Mouse (Mus musculus): Measurements from ENCODE around the gene Ankrd6.

The Ankrd6 gene

DNA sequence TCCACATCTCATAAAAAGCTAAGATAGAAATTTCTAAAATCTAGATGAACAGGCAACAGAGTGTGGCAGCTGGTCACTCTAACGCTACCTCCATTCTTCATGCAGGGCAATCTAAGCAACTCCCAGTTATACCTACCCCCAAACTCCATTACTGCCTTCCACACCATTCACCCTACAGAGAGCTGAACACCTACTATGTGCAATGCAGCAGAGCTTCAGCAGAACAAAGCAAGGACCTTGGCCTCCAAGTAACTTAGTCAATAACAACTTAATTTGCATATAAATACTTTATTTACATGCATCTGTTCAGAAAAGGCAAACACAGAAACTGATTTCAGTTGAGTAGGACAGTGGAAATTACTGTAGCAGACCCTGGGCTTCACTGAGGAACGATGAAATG, 44.7 kb downstream of the Ankrd6 start:
- no peak for DNase-seq (ENCODE audit: extremely low read depth, low read depth)

DNA sequence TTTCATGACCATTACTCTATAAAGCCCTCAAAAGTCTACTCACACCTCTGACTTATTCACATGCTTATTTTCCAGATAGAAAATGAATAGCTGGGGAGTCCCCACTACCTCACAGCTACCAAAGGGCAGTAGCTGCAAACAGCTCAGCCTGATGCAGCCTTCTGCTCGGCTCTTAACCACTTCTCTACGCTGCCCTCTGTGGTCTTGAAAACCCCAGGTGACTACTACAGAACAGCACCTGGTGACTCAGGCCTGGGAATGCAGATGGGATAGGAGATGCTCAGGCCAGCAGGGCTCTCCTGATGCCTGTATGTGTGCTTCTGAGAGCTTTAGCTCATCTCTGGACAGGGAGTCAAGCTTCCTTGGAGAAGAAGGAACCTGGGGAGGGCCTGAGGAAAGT, 45.3 kb downstream of the Ankrd6 start:
- DNase-seq (ENCODE audit: extremely low read depth, low read depth), result no peak

DNA sequence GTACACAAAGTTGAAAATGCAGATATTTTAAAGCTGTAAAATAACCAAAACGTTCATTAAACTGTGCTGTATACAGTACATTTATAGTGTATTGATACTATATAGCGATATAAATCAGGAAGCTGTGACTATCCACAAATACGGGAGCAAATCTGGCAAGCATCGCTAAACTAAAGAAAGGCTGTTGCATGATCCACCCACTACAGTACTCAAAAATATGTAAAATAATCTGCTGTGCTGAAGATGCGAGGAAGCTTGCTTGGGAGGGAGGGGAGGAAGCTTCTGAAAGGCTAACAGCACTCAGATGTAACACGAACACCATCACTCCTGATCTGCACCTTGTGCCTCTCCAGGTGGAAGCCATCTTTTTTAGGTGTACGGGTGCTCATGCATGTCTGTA, 46.8 kb downstream of the Ankrd6 start:
- DNase-seq (ENCODE audit: extremely low read depth, low read depth), result no peak

DNA sequence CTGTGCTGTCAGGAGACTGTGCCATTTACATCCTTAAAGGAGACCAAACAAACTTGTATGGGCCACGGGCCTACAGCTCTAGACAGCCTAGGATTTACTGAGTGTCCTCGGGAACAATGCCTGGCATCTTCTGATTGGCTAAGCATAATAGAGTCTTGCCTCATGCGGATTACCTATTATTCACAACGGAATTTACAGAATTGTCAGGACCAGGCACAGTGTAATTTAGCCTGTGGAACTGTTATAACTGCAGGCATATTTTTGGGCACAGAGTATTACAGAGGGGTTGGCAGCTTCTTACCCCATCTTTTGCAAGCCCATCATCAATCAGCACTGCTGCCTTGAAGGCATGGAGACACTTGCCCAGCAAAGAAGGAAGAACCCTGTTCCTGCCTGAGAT, 51.6 kb downstream of the Ankrd6 start:
- DNase-seq (ENCODE audit: extremely low read depth, low read depth), result no peak

DNA sequence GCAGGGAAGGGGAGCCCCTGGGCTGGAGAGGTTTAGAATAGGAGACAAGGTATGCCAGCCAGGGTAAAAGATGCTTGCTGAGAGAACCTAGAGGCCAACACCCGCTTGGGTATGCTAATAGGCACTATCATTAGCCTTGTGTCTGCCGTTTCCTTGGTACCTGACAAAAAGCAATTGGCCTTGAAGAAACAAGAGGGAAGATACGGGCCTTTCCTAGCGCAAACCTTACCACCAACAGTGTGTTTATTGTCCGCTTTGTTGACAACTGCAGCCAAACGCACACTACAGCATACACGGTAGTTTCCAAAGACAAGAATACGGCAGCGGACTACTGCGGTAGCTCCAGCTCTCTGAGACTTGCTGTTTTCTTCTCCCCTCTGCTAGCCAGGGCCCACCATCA, 59.3 kb downstream of the Ankrd6 start:
- no peak for DNase-seq (ENCODE audit: extremely low read depth, low read depth)

DNA sequence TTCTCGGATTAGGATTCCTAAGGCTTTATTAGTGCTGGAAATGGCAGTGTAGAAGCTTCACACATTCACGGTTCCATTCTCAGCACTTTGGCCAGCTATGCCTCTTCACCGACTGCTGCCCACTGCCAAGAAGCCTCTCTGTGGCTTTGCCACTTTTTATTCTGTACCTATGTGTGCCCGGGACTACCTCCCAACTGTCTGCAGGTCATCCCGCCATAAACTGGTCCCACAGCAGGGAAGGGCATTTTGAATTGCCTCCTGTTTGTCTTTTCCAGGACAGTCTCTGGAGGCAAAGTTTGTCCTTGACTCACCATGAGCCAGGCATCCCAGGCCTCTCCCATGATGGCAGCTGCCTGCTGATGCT, 59.9 kb downstream of the Ankrd6 start:
- DNase-seq (ENCODE audit: extremely low read depth, low read depth), result no peak

DNA sequence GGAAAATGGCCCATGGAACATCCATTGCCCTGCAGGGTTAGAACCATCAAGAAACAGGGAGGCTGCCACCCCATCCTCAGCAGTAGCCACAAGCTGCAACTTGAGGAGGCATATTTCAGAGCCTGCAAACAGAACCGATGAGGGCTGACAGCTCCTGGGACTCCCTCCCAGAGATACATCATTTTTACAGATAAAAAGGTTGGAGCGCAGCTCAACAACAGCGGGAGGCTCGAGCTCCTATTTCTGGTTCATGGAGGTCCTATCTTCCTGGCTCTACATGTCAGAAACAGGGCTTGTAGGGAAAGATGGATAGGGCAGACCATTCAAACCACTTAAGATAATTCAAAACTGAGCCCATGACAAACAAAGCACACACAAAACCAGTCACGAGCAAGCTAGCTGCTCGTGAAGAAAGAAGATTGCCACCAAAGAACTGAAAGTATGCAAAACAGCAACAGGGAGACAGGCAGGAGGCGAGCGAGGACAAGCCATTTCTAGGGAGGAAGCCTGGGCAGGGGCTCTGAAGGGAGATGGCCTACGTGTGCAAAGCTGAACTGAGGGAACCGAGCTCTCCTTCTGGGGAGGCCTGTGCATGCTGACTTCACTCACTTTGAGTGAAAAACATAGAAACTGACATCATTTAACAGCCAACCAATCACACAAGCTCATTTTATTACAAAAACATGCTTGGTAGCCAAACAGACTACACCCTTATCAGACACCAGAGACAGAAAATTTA, 60.5 kb downstream of the Ankrd6 start:
- DNase-seq (ENCODE audit: extremely low read depth, low read depth), result no peak

DNA sequence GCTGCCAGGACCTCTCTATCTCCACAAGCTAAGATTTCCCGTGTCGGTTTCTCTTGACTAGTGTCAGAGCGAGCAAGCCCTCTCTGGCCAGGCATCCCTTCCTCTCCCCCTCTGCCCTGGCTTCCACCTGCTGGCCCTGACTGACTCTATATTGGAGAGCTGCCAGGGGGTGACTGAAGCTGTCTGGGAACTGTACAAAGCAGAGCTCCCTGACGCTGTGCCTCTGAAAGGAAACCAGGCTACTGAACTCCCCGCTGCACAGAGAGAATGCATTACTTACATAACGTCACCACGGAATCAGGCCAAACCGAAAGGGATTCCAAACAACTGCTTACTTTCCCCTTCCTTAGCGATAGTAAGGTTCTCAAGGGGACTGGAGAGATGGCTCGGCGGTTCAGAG, 61.4 kb downstream of the Ankrd6 start:
- no peak for DNase-seq (ENCODE audit: extremely low read depth, low read depth)

DNA sequence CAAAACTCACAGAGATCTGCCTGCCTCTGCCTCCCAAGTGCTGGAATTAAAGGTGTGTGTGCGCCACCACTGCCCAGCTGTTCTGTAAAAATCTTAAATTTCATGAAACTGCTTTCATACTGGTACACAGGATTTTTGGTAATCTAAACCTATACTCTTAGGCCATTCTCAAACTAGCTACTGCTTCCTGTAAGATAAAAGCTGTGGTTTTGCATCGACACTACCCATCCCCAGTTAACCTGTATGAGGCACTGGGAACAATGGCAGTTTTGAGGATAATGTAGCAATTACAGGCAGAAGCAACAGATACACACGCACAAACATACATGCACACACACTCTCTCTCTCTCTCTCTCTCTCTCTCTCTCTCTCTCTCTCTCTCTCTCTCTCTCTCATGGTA, 64.2 kb downstream of the Ankrd6 start:
- no peak for DNase-seq (ENCODE audit: extremely low read depth, low read depth)

DNA sequence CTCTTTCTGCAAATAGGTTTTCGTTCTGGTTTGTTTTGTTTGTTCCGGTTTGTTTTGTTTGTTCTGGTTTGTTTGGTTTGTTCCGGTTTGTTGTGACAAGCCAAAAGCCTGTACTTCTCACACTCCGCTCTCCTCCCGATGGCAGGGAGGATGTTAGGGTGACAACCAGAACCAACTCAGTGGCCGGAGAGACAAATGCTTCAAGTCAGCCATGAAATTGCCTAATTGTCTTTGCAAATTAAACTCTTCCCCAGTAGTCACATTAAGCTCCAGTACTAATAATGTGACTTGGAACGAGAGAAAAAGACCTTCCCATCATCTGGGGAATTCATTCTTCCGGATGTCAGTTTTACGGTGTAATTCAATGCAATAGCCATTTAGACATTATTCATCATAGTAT, 66.0 kb downstream of the Ankrd6 start:
- no peak for DNase-seq (ENCODE audit: extremely low read depth, low read depth)

DNA sequence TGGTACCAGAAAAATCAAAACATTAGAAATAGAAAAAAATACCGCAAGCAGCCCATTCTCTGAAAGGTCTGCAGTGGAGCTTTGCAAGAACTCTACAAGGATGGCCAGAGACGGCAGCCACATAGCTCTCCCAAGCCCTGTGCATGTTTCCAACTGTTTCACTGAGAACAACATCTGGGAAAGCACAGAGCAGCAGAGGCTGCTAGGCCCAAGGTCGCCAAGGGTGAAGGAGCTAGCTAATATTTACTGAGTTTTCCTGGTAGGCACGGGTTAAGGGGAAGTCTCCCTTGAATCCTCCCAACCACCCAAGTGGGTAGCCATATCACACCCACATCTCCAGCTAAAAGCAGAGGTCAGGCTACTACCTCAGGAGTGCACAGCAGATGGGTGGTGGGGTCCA, 69.6 kb downstream of the Ankrd6 start:
- no peak for DNase-seq (ENCODE audit: extremely low read depth, low read depth)

DNA sequence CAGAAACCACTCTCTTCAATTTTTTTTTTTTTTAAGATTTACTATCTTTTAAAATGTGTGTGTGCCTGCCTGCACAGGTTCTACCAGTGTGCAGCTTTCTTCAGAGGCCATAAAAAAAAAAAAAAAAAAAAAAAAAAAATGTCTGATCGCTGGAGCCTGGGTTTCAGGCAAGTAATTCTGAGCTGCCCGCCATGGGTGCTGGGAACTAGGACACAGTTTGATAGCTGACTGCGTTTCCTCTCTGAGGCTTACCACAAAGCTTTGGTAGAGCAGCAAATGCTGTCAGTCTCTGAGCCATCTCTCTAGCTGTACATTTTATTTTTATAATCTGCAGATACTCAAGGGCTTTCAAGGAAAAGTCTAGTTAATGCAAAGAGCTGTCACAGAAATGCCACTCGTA, 76.0 kb downstream of the Ankrd6 start:
- DNase-seq (ENCODE audit: extremely low read depth, low read depth), result no peak

DNA sequence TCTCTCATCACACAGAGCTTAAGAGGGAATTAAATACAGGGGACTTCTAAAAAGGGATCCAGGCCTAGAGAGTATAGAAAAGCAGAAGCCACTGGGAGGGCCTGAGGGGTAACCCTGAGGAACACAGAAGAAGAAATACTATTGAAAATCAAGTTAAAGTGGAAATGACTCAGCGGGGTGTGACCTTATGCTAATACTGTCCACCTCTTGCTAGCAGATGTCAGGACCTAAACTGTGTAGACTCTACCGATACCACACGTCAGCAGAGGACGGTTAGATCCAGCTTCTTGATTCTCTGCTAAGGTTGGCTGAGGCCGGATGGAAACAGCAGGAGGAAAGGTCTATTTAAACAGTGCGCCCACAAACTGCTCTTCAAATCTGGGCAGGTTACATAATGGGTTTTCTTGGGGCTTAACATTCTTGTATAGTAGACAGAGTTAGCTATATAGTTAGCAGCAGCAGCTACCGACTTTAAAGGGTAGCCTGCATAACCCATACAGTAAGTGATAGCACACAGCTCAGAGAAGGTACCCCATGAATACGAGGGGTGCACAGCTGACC, 78.4 kb downstream of the Ankrd6 start:
- no peak for DNase-seq (ENCODE audit: extremely low read depth, low read depth)

DNA sequence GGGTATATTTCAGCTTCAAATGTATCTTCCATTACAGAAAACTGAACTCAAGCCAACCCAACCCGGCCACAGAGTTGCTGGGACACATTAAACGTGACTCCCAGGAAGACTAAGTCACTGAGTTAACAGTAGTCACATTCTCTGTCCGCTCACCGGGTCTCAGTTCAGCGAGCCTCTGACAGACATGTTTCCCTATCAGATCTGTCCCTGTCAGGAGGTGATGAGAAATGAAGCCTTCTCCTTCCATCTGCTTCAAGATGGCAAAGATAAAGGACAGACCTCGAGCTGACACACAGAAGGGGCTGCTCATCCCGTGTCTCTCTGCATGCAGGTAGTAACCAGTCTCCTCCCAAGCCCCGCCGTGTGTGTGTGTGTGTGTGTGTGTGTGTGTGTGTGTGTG, 81.3 kb downstream of the Ankrd6 start:
- no peak for DNase-seq (ENCODE audit: extremely low read depth, low read depth)

DNA sequence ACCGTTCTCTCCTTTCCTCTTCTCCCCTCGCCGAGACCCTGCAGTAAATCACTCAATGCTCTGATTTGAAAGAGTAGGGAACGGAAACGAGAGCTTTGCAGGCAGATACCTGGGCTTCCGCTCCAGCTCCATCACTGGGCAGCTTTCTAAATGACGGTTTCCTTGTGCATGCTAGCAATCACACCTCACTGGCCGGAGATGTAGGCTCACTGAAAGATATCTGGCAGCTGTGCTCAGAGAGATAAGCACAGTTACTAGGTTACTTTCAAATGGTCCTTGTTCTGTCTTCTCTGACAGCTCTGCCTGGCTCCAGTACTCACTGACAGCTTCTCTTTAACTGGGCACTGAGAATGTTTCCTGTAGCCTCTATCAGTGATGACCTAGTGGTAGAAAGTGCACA, 81.8 kb downstream of the Ankrd6 start:
- DNase-seq (ENCODE audit: extremely low read depth, low read depth), result peak; percentile 47

DNA sequence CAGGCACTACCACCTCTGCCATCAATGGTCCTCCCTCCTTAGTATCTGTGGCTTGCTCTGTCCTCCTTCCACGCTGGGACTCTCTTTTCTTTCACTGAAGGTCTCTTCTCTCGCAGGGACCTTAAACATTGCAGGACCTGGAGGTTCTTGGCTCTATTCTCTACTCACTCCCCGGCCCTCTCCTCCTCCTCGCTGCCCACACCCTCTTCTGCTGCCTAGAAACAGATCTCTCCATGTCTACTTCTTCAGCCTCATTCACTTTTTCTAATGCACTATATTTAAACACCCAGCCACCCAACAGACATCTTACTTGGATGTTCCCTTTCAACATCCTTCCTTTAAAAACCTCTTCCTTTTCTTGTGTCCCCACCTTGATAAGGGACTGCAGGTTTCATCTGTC, 82.2 kb downstream of the Ankrd6 start:
- no peak for DNase-seq (ENCODE audit: extremely low read depth, low read depth)

DNA sequence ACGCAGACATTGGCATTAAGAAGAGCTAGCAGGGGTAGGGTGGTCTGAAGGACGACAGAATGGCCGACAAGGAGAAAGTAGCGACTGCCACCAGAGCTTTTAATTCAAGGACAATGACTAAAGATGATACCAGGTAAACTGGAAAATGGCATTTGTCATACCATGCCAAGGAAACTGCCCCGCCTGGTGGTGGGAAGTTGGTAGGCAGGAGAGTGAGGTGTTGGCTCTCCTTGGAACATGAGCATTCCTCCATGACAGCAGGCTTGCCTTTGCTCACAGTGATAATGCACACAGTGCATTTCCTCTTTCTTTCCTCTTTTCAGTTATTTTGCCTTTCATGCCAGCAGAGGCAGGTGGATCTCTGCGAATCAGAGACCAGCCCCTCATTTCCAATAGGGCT, 83.2 kb downstream of the Ankrd6 start:
- no peak for DNase-seq (ENCODE audit: extremely low read depth, low read depth)

DNA sequence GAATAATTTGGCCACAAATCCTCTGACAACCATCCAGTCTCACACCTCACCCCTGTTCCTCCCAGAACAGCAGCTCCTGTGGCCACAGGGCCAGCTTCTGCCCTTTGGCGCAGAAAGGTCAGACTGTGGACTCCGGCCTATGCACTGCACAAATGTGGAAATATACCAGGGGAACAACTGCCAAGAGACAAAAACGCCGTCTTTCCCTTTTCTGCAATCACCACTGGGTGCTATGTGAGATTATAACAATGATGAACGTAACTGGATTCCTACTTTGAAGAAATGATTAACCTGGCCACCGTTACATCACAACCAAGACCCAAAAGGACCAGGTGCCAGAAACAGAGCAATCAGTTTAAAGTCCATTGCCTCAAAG, 85.8 kb downstream of the Ankrd6 start:
- no peak for DNase-seq (ENCODE audit: extremely low read depth, low read depth)

DNA sequence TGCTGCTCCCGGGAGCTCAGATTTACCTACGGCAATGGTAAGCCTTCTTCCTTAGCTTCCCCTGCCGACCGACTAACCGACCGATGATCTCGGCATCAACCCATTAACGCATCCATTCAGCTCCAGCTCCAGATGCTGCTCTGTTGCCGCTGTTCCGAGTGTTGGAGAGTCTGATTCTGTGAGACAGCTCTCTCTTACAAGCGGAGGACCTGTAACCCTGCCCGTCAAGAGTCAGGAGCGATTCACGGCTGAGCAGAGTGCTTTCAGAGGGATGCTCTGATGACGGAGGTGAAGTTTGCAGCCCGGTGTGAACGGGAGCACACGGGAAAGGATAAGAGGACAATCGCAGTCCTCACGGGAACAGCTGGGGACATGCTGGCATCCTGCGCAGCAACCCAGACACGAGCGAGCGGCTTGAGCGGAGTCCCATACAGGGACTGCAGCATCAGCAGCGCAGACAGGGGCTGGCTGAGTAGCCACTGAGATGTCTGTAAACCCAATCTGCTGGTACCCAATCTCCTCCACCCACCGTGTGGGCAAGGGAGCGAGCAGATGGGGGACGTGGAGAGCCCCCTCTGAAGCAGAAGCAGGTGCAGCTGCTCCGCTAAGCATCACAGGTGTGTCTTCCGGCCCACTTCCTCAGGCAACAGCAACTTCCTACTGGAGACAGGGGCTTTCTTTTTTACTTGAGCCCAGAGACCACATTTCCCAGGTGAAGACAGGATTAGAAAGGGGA, 86.3 kb downstream of the Ankrd6 start:
- DNase-seq (ENCODE audit: extremely low read depth, low read depth), result no peak

DNA sequence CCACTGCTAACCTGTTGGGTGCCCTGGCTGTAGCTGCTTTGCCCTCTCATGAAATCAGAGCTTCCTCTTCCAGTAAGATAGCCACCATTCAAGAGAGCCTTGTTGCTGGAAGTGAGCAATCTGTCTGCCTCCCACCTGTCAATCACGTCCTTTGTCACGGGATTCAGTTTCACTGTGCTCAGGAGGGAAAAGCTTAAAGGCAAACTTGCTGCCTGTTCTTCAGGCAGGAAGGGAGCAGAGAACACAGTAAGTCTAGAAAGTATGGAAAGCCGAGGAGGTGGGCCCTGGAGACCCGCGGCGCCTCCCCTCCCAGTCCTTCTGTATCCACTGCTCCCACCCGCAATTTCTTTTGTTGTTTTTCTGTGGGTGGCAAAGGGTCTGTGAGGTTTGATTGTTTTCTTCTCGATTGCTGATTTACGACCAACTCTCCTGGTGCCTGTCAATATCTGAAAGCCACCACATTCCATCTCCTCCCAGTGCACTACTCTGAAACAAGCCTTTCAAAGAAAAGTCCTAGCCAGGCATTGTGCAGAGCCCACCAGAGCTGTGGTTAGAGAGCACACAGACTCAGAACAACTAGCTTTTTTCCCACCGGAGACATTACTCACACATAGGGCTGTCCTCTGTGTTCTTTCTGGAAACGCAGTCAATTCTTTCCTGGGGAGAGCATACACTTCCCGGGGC, 87.1 kb downstream of the Ankrd6 start:
- DNase-seq (ENCODE audit: extremely low read depth, low read depth), result no peak

DNA sequence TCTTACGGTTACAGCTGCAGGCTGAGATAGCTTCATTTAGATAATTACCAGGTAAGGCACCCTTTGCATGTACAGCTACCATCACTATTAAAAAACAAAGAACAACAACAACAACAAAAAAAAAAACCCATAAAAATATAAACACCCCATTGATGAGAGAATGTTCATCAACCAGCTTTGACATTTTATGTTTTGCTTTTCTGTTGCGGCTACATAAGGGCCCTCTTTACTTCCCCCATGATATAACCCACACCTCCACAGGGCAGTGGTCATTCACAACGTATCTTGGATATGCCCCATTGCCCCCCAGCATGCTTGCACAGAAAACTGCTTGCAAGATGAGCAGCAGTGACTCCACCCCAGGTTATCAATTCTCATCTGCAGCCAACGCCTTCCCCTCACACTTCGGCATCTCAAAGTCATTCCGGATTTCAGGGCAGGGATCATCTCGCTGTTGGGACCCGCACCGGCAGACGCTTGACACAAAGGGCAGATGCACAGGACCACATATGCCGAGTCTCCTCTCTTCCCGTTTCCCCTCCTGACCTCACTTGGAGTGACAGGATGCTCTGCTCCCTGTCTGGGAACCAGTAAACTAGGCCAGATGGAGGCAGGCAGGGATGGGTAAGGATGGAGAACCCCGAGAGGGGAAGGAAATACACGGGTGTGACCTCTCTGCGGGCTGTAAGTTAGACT, 87.7 kb downstream of the Ankrd6 start:
- no peak for DNase-seq (ENCODE audit: extremely low read depth, low read depth)
